10 mouse cellular contexts compared by ENCODE assay signal in genomic region chr10:61331046-61331445, GRCm38 (mm10). TPM values are rescaled to one million over a fixed set of nuclear protein-coding genes. Genes with fewer than 3 reads are reported as not detected.
DNase-seq lines count a peak whose midpoint lies in the region; ATAC-seq and TF ChIP-seq lines count a peak whose summit lies in the region.
"Had no signal": no experiment of that assay in that cellular context is flagged by ENCODE, and none has a peak within 500 bp of the region (broad histone marks: within the 10 kb centered on the region; RNA-seq: fewer than 3 reads in every experiment).

No protein-coding gene starts in this region.

- no peak overlapping the region for H3K4me3 ChIP-seq in hindbrain, embryonic 15.5 days
- no peak overlapping the region for H3K4me3 ChIP-seq in hindbrain, embryonic 10.5 days
- H3K4me3 ChIP-seq in embryonic facial prominence, embryonic 15.5 days (replicated peaks) = no peak overlapping the region
- H3K4me3 ChIP-seq in hindbrain, postnatal 0 days (ENCODE audit: low read length) = no peak overlapping the region
- H3K4me3 ChIP-seq: embryonic facial prominence, embryonic 12.5 days; liver, embryonic 13.5 days had no signal

- 48% methylated on average over 5 of the region's 5 CpGs for WGBS in hindbrain, embryonic 15.5 days
- 89% methylated on average over 5 of the region's 5 CpGs for WGBS in hindbrain, embryonic 10.5 days
- WGBS in embryonic facial prominence, embryonic 15.5 days = 64% methylated on average over 5 of the region's 5 CpGs
- WGBS in hindbrain, postnatal 0 days = 45% methylated on average over 5 of the region's 5 CpGs

- no peak for DNase-seq in hindbrain, embryonic 10.5 days (ENCODE audit: low spot score)
- peak; percentile 78 for DNase-seq in hindbrain, postnatal 0 days (ENCODE audit: low spot score)
- peak; percentile 84 for DNase-seq in lung, postnatal 10 days
- no peak for DNase-seq in natural killer cell, adult 2 months (ENCODE audit: low spot score in 2 of 2)
- no peak for DNase-seq in adrenal gland, postnatal 14 days
- no peak for DNase-seq in kidney, adult 9 months
- DNase-seq: liver, embryonic 13.5 days had no signal

- H3K9ac ChIP-seq in hindbrain, embryonic 15.5 days = no peak overlapping the region
- no peak overlapping the region for H3K9ac ChIP-seq in embryonic facial prominence, embryonic 15.5 days
- no peak overlapping the region for H3K9ac ChIP-seq in hindbrain, postnatal 0 days (replicated peaks; ENCODE audit: low read length)
- H3K9ac ChIP-seq: embryonic facial prominence, embryonic 12.5 days; liver, embryonic 13.5 days had no signal

- H3K4me1 ChIP-seq in hindbrain, embryonic 15.5 days (replicated peaks) = peaks cover 25% of the 10 kb centered on the region
- H3K4me1 ChIP-seq in hindbrain, embryonic 10.5 days (replicated peaks) = peaks cover 27% of the 10 kb centered on the region
- peaks cover 23% of the 10 kb centered on the region for H3K4me1 ChIP-seq in embryonic facial prominence, embryonic 15.5 days
- peaks cover 8% of the 10 kb centered on the region for H3K4me1 ChIP-seq in hindbrain, postnatal 0 days (ENCODE audit: insufficient read depth, low read length)
- H3K4me1 ChIP-seq: liver, embryonic 13.5 days had no signal

- peak; percentile 60; the same call in 1 of the 2 replicates for ATAC-seq in hindbrain, embryonic 15.5 days (ENCODE audit: low FRiP score, low read depth)
- ATAC-seq in embryonic facial prominence, embryonic 15.5 days (ENCODE audit: insufficient number of reproducible peaks, low FRiP score, low TSS enrichment, low read depth) = 0 out of 2 replicates have a peak, but pooled peaks have one; percentile 34
- ATAC-seq in hindbrain, postnatal 0 days = peak; percentile 88

- no peak for TF ChIP-seq CTCF in hindbrain, postnatal 0 days (IDR thresholded peaks at IDR 0.05; ENCODE audit: low read depth)

- no peaks in the 10 kb centered on the region for H3K9me3 ChIP-seq in hindbrain, embryonic 15.5 days
- H3K9me3 ChIP-seq in hindbrain, embryonic 10.5 days = no peaks in the 10 kb centered on the region
- H3K9me3 ChIP-seq in embryonic facial prominence, embryonic 15.5 days (replicated peaks) = no peaks in the 10 kb centered on the region
- no peaks in the 10 kb centered on the region for H3K9me3 ChIP-seq in hindbrain, postnatal 0 days (ENCODE audit: low read length)
- H3K9me3 ChIP-seq: embryonic facial prominence, embryonic 12.5 days; liver, embryonic 13.5 days had no signal

- no peaks in the 10 kb centered on the region for H3K27me3 ChIP-seq in hindbrain, embryonic 15.5 days
- no peaks in the 10 kb centered on the region for H3K27me3 ChIP-seq in hindbrain, embryonic 10.5 days (ENCODE audit: insufficient read depth, poor library complexity, severe bottlenecking)
- H3K27me3 ChIP-seq in embryonic facial prominence, embryonic 15.5 days = no peaks in the 10 kb centered on the region
- no peaks in the 10 kb centered on the region for H3K27me3 ChIP-seq in hindbrain, postnatal 0 days (ENCODE audit: insufficient read depth, low read length)
- H3K27me3 ChIP-seq: liver, embryonic 13.5 days had no signal

- 0 out of 2 replicates have a peak overlapping the region, but pooled peaks have one; percentile 6 for H3K27ac ChIP-seq in hindbrain, embryonic 15.5 days (replicated peaks)
- H3K27ac ChIP-seq in hindbrain, embryonic 10.5 days = no peak overlapping the region
- H3K27ac ChIP-seq in embryonic facial prominence, embryonic 15.5 days (replicated peaks) = peak overlapping the region; percentile 11; the same call in 1 of the 2 replicates
- H3K27ac ChIP-seq in hindbrain, postnatal 0 days = peak overlapping the region; percentile 51; the same call in 1 of the 2 replicates
- H3K27ac ChIP-seq: embryonic facial prominence, embryonic 12.5 days; liver, embryonic 13.5 days had no signal

- no peak overlapping the region for H3K4me2 ChIP-seq in hindbrain, embryonic 15.5 days
- no peak overlapping the region for H3K4me2 ChIP-seq in embryonic facial prominence, embryonic 15.5 days (replicated peaks)
- H3K4me2 ChIP-seq in hindbrain, postnatal 0 days (ENCODE audit: low read depth, low read length) = no peak overlapping the region
- H3K4me2 ChIP-seq: embryonic facial prominence, embryonic 12.5 days; liver, embryonic 13.5 days had no signal

- no peaks in the 10 kb centered on the region for H3K36me3 ChIP-seq in hindbrain, embryonic 15.5 days
- H3K36me3 ChIP-seq in hindbrain, embryonic 10.5 days = peaks cover 18% of the 10 kb centered on the region
- H3K36me3 ChIP-seq in embryonic facial prominence, embryonic 15.5 days = peaks cover 6% of the 10 kb centered on the region
- no peaks in the 10 kb centered on the region for H3K36me3 ChIP-seq in hindbrain, postnatal 0 days (ENCODE audit: insufficient read depth, low read length)
- H3K36me3 ChIP-seq: liver, embryonic 13.5 days had no signal

RNA-seq across cellular contexts. Expression of gene Prf1, which starts 33.4 kb away (rescaled TPM):
- not detected in 2 replicates for polyA plus RNA-seq in hindbrain, embryonic 15.5 days (2015; fragmentation: Nextera tagmentation; extraction: Ambion mirVana)
- polyA plus RNA-seq in hindbrain, embryonic 10.5 days (2016; fragmentation: Nextera tagmentation; extraction: Ambion mirVana) = not detected in 2 replicates
- polyA plus RNA-seq in embryonic facial prominence, embryonic 15.5 days (2015; fragmentation: Nextera tagmentation; extraction: Ambion mirVana) = 0.08 TPM in 1 of 2 replicates, not detected in the other
- not detected in 2 replicates for total RNA-seq in hindbrain, postnatal 0 days (2014; rRNA removed)
- not detected in 2 replicates for polyA plus RNA-seq in hindbrain, postnatal 0 days (2015; fragmentation: Nextera tagmentation; extraction: Ambion mirVana)
- total RNA-seq in adrenal gland, postnatal 14 days (2021) = 0.22 and 0.26 TPM in 2 replicates
- polyA plus RNA-seq: embryonic facial prominence, embryonic 12.5 days; liver, embryonic 13.5 days had no signal

RNA-seq across cellular contexts. Expression of gene Pald1, which starts 52.3 kb away (rescaled TPM):
- polyA plus RNA-seq in hindbrain, embryonic 15.5 days (2015; fragmentation: Nextera tagmentation; extraction: Ambion mirVana) = 26.4 and 32.4 TPM in 2 replicates
- 35.7 and 40.3 TPM in 2 replicates for polyA plus RNA-seq in hindbrain, embryonic 10.5 days (2016; fragmentation: Nextera tagmentation; extraction: Ambion mirVana)
- 22.7 and 22.8 TPM in 2 replicates for polyA plus RNA-seq in embryonic facial prominence, embryonic 15.5 days (2015; fragmentation: Nextera tagmentation; extraction: Ambion mirVana)
- total RNA-seq in hindbrain, postnatal 0 days (2014; rRNA removed) = 34.3 and 36.0 TPM in 2 replicates
- polyA plus RNA-seq in hindbrain, postnatal 0 days (2015; fragmentation: Nextera tagmentation; extraction: Ambion mirVana) = 21.7 TPM in 2 replicates
- total RNA-seq in adrenal gland, postnatal 14 days (2021) = 41.8 and 44.5 TPM in 2 replicates

RNA-seq across cellular contexts. Expression of gene Adamts14, which starts 57.8 kb away (rescaled TPM):
- 0.26 and 0.35 TPM in 2 replicates for polyA plus RNA-seq in hindbrain, embryonic 15.5 days (2015; fragmentation: Nextera tagmentation; extraction: Ambion mirVana)
- polyA plus RNA-seq in hindbrain, embryonic 10.5 days (2016; fragmentation: Nextera tagmentation; extraction: Ambion mirVana) = 0.26 and 0.43 TPM in 2 replicates
- polyA plus RNA-seq in embryonic facial prominence, embryonic 15.5 days (2015; fragmentation: Nextera tagmentation; extraction: Ambion mirVana) = 6.1 and 8.0 TPM in 2 replicates
- 1.5 and 1.8 TPM in 2 replicates for total RNA-seq in hindbrain, postnatal 0 days (2014; rRNA removed)
- 0.36 and 0.37 TPM in 2 replicates for polyA plus RNA-seq in hindbrain, postnatal 0 days (2015; fragmentation: Nextera tagmentation; extraction: Ambion mirVana)
- total RNA-seq in adrenal gland, postnatal 14 days (2021) = 3.0 and 3.1 TPM in 2 replicates

Comparison
In these comparisons a context has a peak if more than half of its experiments do, and no peak if none do; other contexts are left out.
1. DNase-seq: peak in hindbrain, postnatal 0 days (single experiment) and lung, postnatal 10 days (single experiment); none in hindbrain, embryonic 10.5 days (single experiment), natural killer cell, adult 2 months (0 of 2), adrenal gland, postnatal 14 days (single experiment) and kidney, adult 9 months (single experiment).
2. ATAC-seq: peak in every context shown above with its lines; median percentile 88 in hindbrain, postnatal 0 days; 60 in hindbrain, embryonic 15.5 days; 34 in embryonic facial prominence, embryonic 15.5 days.